Mouse (Mus musculus) erythroblast, adult 5-6 weeks (primary cell): ENCODE measurements around the gene Zdhhc6. TPM values are rescaled to one million over a fixed set of nuclear protein-coding genes. Genes with fewer than 3 reads are reported as not detected.

Source experiments
- ATAC-seq: replicated peaks from 2 replicates; pipeline ENCODE4 v1.8.0; 2016; ENCODE audit warnings: moderate number of reproducible peaks, mild to moderate bottlenecking, moderate TSS enrichment, inconsistent platforms; ENCODE audit not compliant: poor library complexity, low FRiP score, severe bottlenecking
- total RNA-seq, 2 experiments: library from RNA; stranded (forward) in 1 of 2; stranded (reverse) in 1 of 2; fragments of 150-400 nt in 1 of 2; fragments of 200-764, 138-1000 nt in 1 of 2; gene quantifications; 2 replicates each; pipeline versions ENCODE4 v1.2.3 to v1.2.4; 2015 to 2017; ENCODE audit warnings: low replicate concordance in 2 of 2

Gene Zdhhc6
- total RNA-seq, 2 experiments from 2014 or later, result 11.8 to 17.5 TPM

GRCm38 (mm10) chr19:55232136-55232535, 83.7 kb downstream of the Zdhhc6 start:
- no peak for ATAC-seq

GRCm38 (mm10) chr19:55231081-55231480, 84.8 kb downstream of the Zdhhc6 start:
- ATAC-seq, result no peak

- ATAC-seq, result no peak
These were observed 88.7 kb downstream of the Zdhhc6 start for GRCm38 (mm10) chr19:55227135-55227534.

- no peak for ATAC-seq
These were observed 89.2 kb downstream of the Zdhhc6 start for GRCm38 (mm10) chr19:55226621-55227020.

- no peak for ATAC-seq
These were observed 93.6 kb downstream of the Zdhhc6 start for GRCm38 (mm10) chr19:55222268-55222667.

Other genes with a start within 250 kb of the Zdhhc6 start
- gene Gpam, start 188.8 kb downstream of the Zdhhc6 start, total RNA-seq (2015; ENCODE audit: low replicate concordance), result 0.38 and 1.0 TPM in 2 replicates
- 1.7 and 1.9 TPM in 2 replicates for gene Gpam, start 188.8 kb downstream of the Zdhhc6 start, total RNA-seq (2017; ENCODE audit: low replicate concordance)
- not detected in 2 replicates for gene Tectb, start 135.3 kb downstream of the Zdhhc6 start, total RNA-seq (2015; ENCODE audit: low replicate concordance)
- not detected in 2 replicates for gene Tectb, start 135.3 kb downstream of the Zdhhc6 start, total RNA-seq (2017; ENCODE audit: low replicate concordance)
- 0.58 TPM in 1 of 2 replicates, not detected in the other for gene Gucy2g, start 74.8 kb downstream of the Zdhhc6 start, total RNA-seq (2015; ENCODE audit: low replicate concordance)
- gene Gucy2g, start 74.8 kb downstream of the Zdhhc6 start, total RNA-seq (2017; ENCODE audit: low replicate concordance), result not detected in 2 replicates
- 39.6 and 74.4 TPM in 2 replicates for gene Acsl5, start 64.1 kb downstream of the Zdhhc6 start, total RNA-seq (2015; ENCODE audit: low replicate concordance)
- gene Acsl5, start 64.1 kb downstream of the Zdhhc6 start, total RNA-seq (2017; ENCODE audit: low replicate concordance), result 27.5 and 31.5 TPM in 2 replicates
- 10.2 and 16.9 TPM in 2 replicates for gene Vti1a, start 263 bp upstream of the Zdhhc6 start, total RNA-seq (2015; ENCODE audit: low replicate concordance)
- 18.0 and 19.2 TPM in 2 replicates for gene Vti1a, start 263 bp upstream of the Zdhhc6 start, total RNA-seq (2017; ENCODE audit: low replicate concordance)